ENCODE assay signal across 13 mouse cellular contexts in the genomic region with DNA sequence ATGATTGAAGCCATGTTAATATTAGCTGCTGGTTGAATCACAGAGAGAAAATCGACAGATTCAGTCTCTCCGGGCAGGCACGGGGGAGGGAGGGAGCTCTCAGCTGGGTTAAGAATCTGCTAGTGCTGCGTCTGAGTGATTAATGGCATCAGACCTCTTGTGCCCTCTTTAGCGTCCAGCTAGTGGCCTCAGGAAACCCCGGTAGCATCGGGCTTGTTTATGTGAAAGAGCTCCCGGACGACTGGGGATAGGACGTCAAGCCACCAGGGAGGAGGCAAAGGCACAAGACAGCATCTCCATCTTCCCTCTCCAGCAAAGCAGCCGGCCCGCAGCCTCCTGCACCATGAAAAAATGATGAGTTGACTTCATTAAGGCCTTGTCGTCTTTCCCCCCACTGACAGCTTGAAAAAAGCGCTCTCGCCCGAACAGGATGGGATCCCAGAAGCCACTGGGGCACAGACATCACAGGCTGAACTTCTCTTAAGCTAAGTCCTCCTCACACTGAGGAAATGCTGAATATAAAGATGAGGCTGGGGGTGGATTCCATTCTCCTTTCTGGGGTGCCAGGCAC.
DNase-seq lines count a peak whose midpoint lies in the region; ATAC-seq and TF ChIP-seq lines count a peak whose summit lies in the region.
"Had no signal": no experiment of that assay in that cellular context is flagged by ENCODE, and none has a peak within 500 bp of the region (broad histone marks: within the 10 kb centered on the region; RNA-seq: fewer than 3 reads in every experiment).

No protein-coding gene starts in this region.

- DNase-seq in adrenal gland, postnatal 14 days: peak; percentile 16
- DNase-seq in adrenal gland, adult 8-10 months: no peak
- DNase-seq in midbrain, embryonic 11.5 days (ENCODE audit: low spot score, missing footprints): no peak
- no peak for DNase-seq in midbrain, postnatal 0 days (ENCODE audit: low spot score)
- DNase-seq in thymus, postnatal 36 days: no peak
- DNase-seq in heart, postnatal 10 days: no peak
- no peak for DNase-seq in gastrocnemius, postnatal 25 days
- DNase-seq: cerebellum, postnatal 36 days; spleen, adult 18-20 months had no signal

- H3K36me3 ChIP-seq in midbrain, embryonic 13.5 days: no peaks in the 10 kb centered on the region
- H3K36me3 ChIP-seq in midbrain, embryonic 11.5 days (ENCODE audit: control insufficient read depth, insufficient read depth, low read length): no peaks in the 10 kb centered on the region
- no peaks in the 10 kb centered on the region for H3K36me3 ChIP-seq in midbrain, postnatal 0 days (ENCODE audit: insufficient read depth, low read length)

- 49% methylated on average over 16 of the region's 16 CpGs for WGBS in midbrain, embryonic 13.5 days
- 74% methylated on average over 16 of the region's 16 CpGs for WGBS in midbrain, embryonic 11.5 days
- WGBS in midbrain, postnatal 0 days: 42% methylated on average over 16 of the region's 16 CpGs

- no peak for TF ChIP-seq CTCF in midbrain, postnatal 0 days (IDR thresholded peaks at IDR 0.05)

- intact Hi-C loops in heart, postnatal 10 days (cut with DNase I): no loop called here

- H3K9me3 ChIP-seq in midbrain, embryonic 13.5 days: peaks cover 3% of the 10 kb centered on the region; the same call in 1 of the 2 replicates
- H3K9me3 ChIP-seq in midbrain, embryonic 11.5 days (ENCODE audit: control insufficient read depth, low read length): no peaks in the 10 kb centered on the region
- no peaks in the 10 kb centered on the region for H3K9me3 ChIP-seq in midbrain, postnatal 0 days (ENCODE audit: low read length)

- peak overlapping the region; percentile 76 for H3K27ac ChIP-seq in midbrain, embryonic 13.5 days
- H3K27ac ChIP-seq in midbrain, embryonic 11.5 days (ENCODE audit: low read depth, low read length): no peak overlapping the region
- peak overlapping the region; percentile 47; the same call in 1 of the 2 replicates for H3K27ac ChIP-seq in midbrain, postnatal 0 days (ENCODE audit: low read depth, low read length)
- H3K27ac ChIP-seq: macrophage had no signal

- peak overlapping the region; percentile 25; the same call in 1 of the 2 replicates for H3K4me2 ChIP-seq in midbrain, embryonic 13.5 days (replicated peaks)
- no peak overlapping the region for H3K4me2 ChIP-seq in midbrain, embryonic 11.5 days
- H3K4me2 ChIP-seq in midbrain, postnatal 0 days (ENCODE audit: low read depth, low read length, poor library complexity, severe bottlenecking): no peak overlapping the region
- H3K4me2 ChIP-seq: heart, embryonic 11.5 days; liver, embryonic 11.5 days had no signal

- no peaks in the 10 kb centered on the region for H3K27me3 ChIP-seq in midbrain, embryonic 13.5 days
- H3K27me3 ChIP-seq in midbrain, embryonic 11.5 days (ENCODE audit: control insufficient read depth, insufficient read depth, low read length): no peaks in the 10 kb centered on the region
- no peaks in the 10 kb centered on the region for H3K27me3 ChIP-seq in midbrain, postnatal 0 days (ENCODE audit: insufficient read depth, low read length)

- no peak overlapping the region for H3K4me3 ChIP-seq in midbrain, embryonic 13.5 days (replicated peaks)
- H3K4me3 ChIP-seq in midbrain, embryonic 11.5 days (ENCODE audit: low read depth, low read length): no peak overlapping the region
- H3K4me3 ChIP-seq in midbrain, postnatal 0 days (ENCODE audit: low read depth, low read length): no peak overlapping the region

- 0 out of 2 replicates have a peak, but pooled peaks cover 9% of the 10 kb centered on the region for H3K4me1 ChIP-seq in midbrain, embryonic 13.5 days (replicated peaks)
- H3K4me1 ChIP-seq in midbrain, embryonic 11.5 days (ENCODE audit: control insufficient read depth, insufficient read depth, low read length): no peaks in the 10 kb centered on the region
- 0 out of 2 replicates have a peak, but pooled peaks cover 3% of the 10 kb centered on the region for H3K4me1 ChIP-seq in midbrain, postnatal 0 days (ENCODE audit: insufficient read depth, low read length)

- no peak overlapping the region for H3K9ac ChIP-seq in midbrain, embryonic 13.5 days (replicated peaks)
- H3K9ac ChIP-seq in midbrain, embryonic 11.5 days (ENCODE audit: low read length): no peak overlapping the region
- H3K9ac ChIP-seq in midbrain, postnatal 0 days (replicated peaks; ENCODE audit: low read length, poor library complexity, severe bottlenecking): no peak overlapping the region; the same call in 1 of the 2 replicates

- ATAC-seq in midbrain, embryonic 13.5 days: 0 out of 2 replicates have a peak, but pooled peaks have one; percentile 53
- ATAC-seq in midbrain, embryonic 11.5 days (ENCODE audit: low FRiP score): no peak
- no peak for ATAC-seq in midbrain, postnatal 0 days (ENCODE audit: low FRiP score)
